Mouse (Mus musculus) ES-E14 (cell line): ENCODE data around the gene Alkbh4.

Experiments
- HCFC1 ChIP-seq: IDR thresholded peaks from 2 replicates; pipeline ENCODE4 v1.6.1; 2012; ENCODE audit warnings: low read length, inconsistent platforms, borderline replicate concordance; ENCODE audit not compliant: insufficient read depth
- ZC3H11A ChIP-seq: IDR thresholded peaks from 2 replicates; pipeline ENCODE4 v1.6.1; 2012; ENCODE audit warnings: low read depth, mild to moderate bottlenecking, inconsistent platforms, low read length, borderline replicate concordance

DNA sequence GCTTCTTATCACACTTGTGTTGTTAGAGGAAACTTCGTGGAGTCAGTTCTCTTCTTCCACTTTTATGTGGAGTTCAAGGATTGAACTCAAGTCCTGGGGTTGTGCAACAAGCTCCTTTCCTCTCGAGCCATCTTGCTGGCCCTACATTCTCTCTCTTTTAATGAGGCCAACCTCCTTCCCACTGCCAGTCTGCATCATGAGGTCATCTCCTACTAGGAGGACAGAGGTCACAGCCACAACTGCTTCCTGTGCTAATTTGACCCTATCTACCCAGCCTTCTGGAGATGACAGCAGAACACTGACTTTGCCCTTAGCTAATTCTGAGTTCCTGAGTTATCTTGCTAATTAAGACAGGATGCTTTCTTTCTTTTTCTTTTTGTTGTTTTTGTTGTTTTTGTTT, 27.5 kb upstream of the Alkbh4 start:
- TF ChIP-seq ZC3H11A (no peak), HCFC1 (no peak)
